Mouse (Mus musculus) embryonic fibroblast, embryonic 13.5 days (primary cell): Measurements from ENCODE around the gene Armc3. TPM values are rescaled to one million over a fixed set of nuclear protein-coding genes. Genes with fewer than 3 reads are reported as not detected.

Experiments
- H3K27ac ChIP-seq: 2 replicates; pipeline ENCODE4 v1.5.1; 2012; ENCODE audit warnings: low read length, control low read depth, inconsistent platforms; ENCODE audit not compliant: insufficient read depth
- H3K4me1 ChIP-seq: 2 replicates; pipeline ENCODE4 v1.6.1; 2011; ENCODE audit warnings: low read length; ENCODE audit not compliant: control insufficient read depth, insufficient read depth
- H3K4me3 ChIP-seq: 2 replicates; pipeline ENCODE4 v1.5.1; 2011; ENCODE audit warnings: mild to moderate bottlenecking, control low read depth, low read length; ENCODE audit not compliant: insufficient read depth
- CTCF ChIP-seq: IDR thresholded peaks from 2 replicates; pipeline ENCODE4 v1.5.1; 2011; ENCODE audit warnings: mild to moderate bottlenecking, control low read depth, low read length, moderate library complexity, borderline replicate concordance; ENCODE audit not compliant: insufficient read depth
- POLR2A ChIP-seq: IDR thresholded peaks from 2 replicates; pipeline ENCODE4 v1.6.1; 2011; ENCODE audit warnings: low read depth, mild to moderate bottlenecking, control low read depth, low read length, moderate library complexity
- polyA plus RNA-seq: library from polyadenylated mRNA; stranded (reverse); fragments of >200 nt; gene quantifications from 2 replicates; pipeline ENCODE4 v1.2.4, GENCODE M21; 2011; ENCODE audit warnings: low read depth; ENCODE audit not compliant: missing spikeins, insufficient read length

The Armc3 gene
- polyA plus RNA-seq, 1 experiment: not detected

DNA sequence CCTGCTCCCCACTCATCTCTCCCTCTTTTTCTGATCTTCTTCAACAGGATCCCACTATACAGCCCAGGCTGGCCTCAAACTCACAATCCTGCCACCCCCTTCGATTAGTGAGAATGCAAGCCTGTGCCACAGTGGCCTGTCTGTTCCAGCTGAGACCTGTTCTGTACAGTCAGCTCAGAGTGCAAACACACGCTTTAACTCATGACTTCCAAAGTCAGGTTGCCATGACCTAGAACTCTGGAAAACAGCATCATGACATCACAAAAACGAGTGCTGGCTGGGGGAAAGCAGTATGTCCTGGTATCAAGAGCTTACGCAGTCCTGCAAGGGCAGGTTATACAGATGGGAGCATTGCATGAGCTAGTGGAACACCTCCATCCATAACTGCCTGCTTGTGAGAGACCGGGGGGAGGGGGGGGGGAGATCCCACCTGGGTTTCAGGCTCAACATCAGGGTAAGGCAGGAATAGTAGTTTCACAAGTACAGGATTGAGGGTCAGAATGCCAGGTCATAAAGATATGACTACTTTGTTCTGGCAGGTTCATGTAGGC is 146.4 kb downstream of the Armc3 start:
- no peak overlapping the region for H3K4me3 ChIP-seq
- TF ChIP-seq CTCF (no peak), POLR2A (no peak)
- H3K27ac ChIP-seq: no peak overlapping the region
- peaks cover 2% of the 10 kb centered on the region; the same call in 1 of the 2 replicates for H3K4me1 ChIP-seq

DNA sequence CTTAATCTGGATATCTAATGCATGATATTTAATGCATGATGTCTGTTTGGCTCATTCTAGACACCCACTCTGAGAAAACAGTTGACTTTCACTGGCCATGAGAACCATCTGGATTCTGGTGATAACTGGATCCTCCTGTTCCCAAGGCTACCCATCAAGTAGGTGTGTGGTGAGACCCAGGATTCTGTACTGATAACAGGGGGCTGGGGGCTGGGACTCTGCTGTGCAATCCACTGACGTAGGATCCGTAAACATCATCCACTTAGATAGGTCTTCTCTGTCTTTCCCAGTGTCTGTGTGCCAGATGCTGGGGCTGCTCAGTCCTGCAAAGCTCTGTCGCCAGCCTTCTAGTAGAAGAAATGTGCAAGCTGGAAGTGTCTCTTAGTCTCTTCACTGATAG is 149.4 kb downstream of the Armc3 start:
- H3K4me1 ChIP-seq: peaks cover 2% of the 10 kb centered on the region; the same call in 1 of the 2 replicates
- H3K4me3 ChIP-seq: no peak overlapping the region
- H3K27ac ChIP-seq: no peak overlapping the region
- TF ChIP-seq POLR2A (no peak), CTCF (no peak)

DNA sequence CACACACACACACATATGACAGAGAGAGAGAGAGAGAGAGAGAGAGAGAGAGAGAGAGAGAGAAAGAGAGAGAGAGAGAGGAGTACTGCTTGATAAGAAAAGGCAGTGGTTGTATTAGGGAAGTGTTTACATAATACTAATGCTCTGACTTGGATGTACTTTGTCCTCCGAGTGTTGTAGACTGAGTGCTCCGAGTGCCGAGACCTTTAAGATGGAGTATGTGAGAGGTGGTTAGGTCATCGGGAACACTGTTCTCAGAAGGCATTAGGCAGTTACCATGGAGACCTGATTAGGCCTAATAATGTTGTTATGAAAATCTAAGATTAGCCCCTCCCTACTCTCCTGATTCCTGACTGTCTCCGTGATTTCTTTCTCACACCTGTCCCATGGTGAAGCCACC is 151.1 kb downstream of the Armc3 start:
- TF ChIP-seq POLR2A (no peak), CTCF (no peak)
- Histone ChIP-seq H3K4me1 (no peaks in the 10 kb centered on the region), H3K27ac (no peak overlapping the region), H3K4me3 (no peak overlapping the region)

DNA sequence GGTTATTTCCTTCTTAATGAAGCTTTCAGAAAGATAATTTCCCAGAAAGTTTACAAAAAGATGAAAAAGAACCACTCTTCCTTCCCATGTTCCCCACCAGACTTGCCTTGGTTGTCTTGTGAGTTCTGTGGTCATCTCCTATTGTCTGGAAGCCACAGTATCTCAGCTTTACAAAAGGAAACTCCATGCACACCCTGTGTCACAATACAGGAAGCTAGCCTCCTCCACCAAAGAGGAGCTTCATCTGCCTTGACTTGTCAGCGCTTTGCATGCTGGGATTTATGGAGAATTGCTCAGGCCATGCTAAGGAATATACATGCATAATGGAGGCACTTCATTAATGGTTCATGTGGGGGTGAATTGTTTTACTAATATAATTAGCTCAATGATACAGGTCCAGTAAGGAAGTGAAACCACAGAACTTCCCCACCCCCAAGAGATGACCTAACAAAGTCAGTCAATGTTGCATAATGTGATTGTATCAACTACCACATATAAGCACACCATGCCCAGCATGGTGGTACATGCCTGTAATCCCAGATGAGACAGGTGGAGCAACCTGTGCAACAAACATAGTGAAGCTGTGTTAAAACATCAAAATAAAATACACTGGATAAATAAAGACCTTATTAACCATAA is 152.6 kb downstream of the Armc3 start:
- no peaks in the 10 kb centered on the region for H3K4me1 ChIP-seq
- H3K27ac ChIP-seq: no peak overlapping the region
- no peak overlapping the region for H3K4me3 ChIP-seq
- TF ChIP-seq POLR2A (no peak), CTCF (no peak)

DNA sequence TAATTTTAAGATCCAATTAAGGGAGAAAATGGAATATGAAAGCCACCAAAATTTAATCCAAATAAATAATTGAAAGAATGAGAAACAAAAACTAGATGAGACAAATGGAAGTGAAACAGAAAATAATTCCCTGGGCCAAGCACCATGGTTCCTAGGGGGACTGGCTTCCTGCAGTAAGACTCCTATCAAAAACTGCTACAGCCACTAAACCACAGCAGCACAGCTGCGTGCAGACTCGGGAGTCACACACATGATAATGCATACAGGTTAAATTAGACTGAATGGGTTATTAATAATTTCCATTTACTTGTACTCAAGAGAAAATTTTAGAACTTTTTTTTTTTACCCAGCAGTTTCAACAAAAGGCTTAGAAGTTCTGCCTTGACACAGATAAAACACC is 154.1 kb downstream of the Armc3 start:
- Histone ChIP-seq H3K4me1 (no peaks in the 10 kb centered on the region), H3K27ac (no peak overlapping the region), H3K4me3 (no peak overlapping the region)
- no peak for TF ChIP-seq CTCF
- TF ChIP-seq POLR2A: no peak

Other genes with a start within 250 kb of the Armc3 start
- gene Pip4k2a, start 201.2 kb upstream of the Armc3 start, polyA plus RNA-seq: 39.4 and 42.2 TPM in 2 replicates
- 5.6 and 5.7 TPM in 2 replicates for gene 4930426L09Rik, start 201.0 kb upstream of the Armc3 start, polyA plus RNA-seq
- 6.5 and 13.2 TPM in 2 replicates for gene Msrb2, start 172.1 kb downstream of the Armc3 start, polyA plus RNA-seq
- not detected in 2 replicates for gene Ptf1a, start 246.4 kb downstream of the Armc3 start, polyA plus RNA-seq